Mouse (Mus musculus): ENCODE data around the gene Prok1. TPM values are rescaled to one million over a fixed set of nuclear protein-coding genes. Genes with fewer than 3 reads are reported as not detected.

The Prok1 gene
- polyA plus RNA-seq, 1 experiment from 2014 or later = 10.5 TPM

GRCm38 (mm10) chr3:107246876-107247275 lies 7.4 kb upstream of the Prok1 start:
- no peak for ATAC-seq
- H3K4me3 ChIP-seq (ENCODE audit: low read depth, low read length) = no peak overlapping the region
- no peak for DNase-seq
- TF ChIP-seq EP300 (IDR thresholded peaks at IDR 0.05; ENCODE audit: low read depth) = no peak
- no peak for TF ChIP-seq CTCF (IDR thresholded peaks at IDR 0.05; ENCODE audit: low read depth)
- no peaks in the 10 kb centered on the region for H3K4me1 ChIP-seq (ENCODE audit: insufficient read depth)
- no peak overlapping the region for H3K4me2 ChIP-seq (ENCODE audit: low read depth, low read length)
- no peaks in the 10 kb centered on the region for H3K36me3 ChIP-seq (replicated peaks; ENCODE audit: insufficient read depth, low read length)
- H3K9me3 ChIP-seq (ENCODE audit: low read length) = no peaks in the 10 kb centered on the region
- no peak overlapping the region for H3K27ac ChIP-seq (ENCODE audit: low read depth)
- H3K9ac ChIP-seq (replicated peaks) = no peak overlapping the region
- WGBS (ENCODE audit: insufficient replicate concordance) = 73% methylated on average over 6 of the region's 6 CpGs
- no peaks in the 10 kb centered on the region for H3K27me3 ChIP-seq (ENCODE audit: insufficient read depth, low read length)

GRCm38 (mm10) chr3:107241389-107242094 lies 2.0 kb upstream of the Prok1 start:
- H3K36me3 ChIP-seq (replicated peaks; ENCODE audit: insufficient read depth, low read length) = no peaks in the 10 kb centered on the region
- no peak overlapping the region for H3K9ac ChIP-seq (replicated peaks)
- H3K4me2 ChIP-seq (ENCODE audit: low read depth, low read length) = no peak overlapping the region
- H3K4me1 ChIP-seq (ENCODE audit: insufficient read depth) = peaks cover 7% of the 10 kb centered on the region; the same call in 1 of the 2 replicates
- WGBS (ENCODE audit: insufficient replicate concordance) = 47% methylated on average over 14 of the region's 14 CpGs
- H3K4me3 ChIP-seq (ENCODE audit: low read depth, low read length) = no peak overlapping the region
- DNase-seq (no peak), ATAC-seq (no peak)
- H3K9me3 ChIP-seq (ENCODE audit: low read length) = no peaks in the 10 kb centered on the region
- H3K27me3 ChIP-seq (ENCODE audit: insufficient read depth, low read length) = no peaks in the 10 kb centered on the region
- no peak overlapping the region for H3K27ac ChIP-seq (ENCODE audit: low read depth)
- TF ChIP-seq EP300 (IDR thresholded peaks at IDR 0.05; ENCODE audit: low read depth) = no peak
- no peak for TF ChIP-seq CTCF (IDR thresholded peaks at IDR 0.05; ENCODE audit: low read depth)

- Histone ChIP-seq H3K9me3 (ENCODE audit: low read length) (no peaks in the 10 kb centered on the region), H3K27ac (ENCODE audit: low read depth) (0 out of 2 replicates have a peak overlapping the region, but pooled peaks have one; percentile 1), H3K4me2 (ENCODE audit: low read depth, low read length) (peak overlapping the region; percentile 54), H3K27me3 (ENCODE audit: insufficient read depth, low read length) (no peaks in the 10 kb centered on the region), H3K4me1 (ENCODE audit: insufficient read depth) (peaks cover 7% of the 10 kb centered on the region; the same call in 1 of the 2 replicates), H3K4me3 (ENCODE audit: low read depth, low read length) (0 out of 2 replicates have a peak overlapping the region, but pooled peaks have one; percentile 10), H3K9ac (replicated peaks) (no peak overlapping the region), H3K36me3 (replicated peaks; ENCODE audit: insufficient read depth, low read length) (no peaks in the 10 kb centered on the region)
- 74% methylated on average over 8 of the region's 8 CpGs for WGBS (ENCODE audit: insufficient replicate concordance)
- 0 out of 2 replicates have a peak, but pooled peaks have one; percentile 17 for ATAC-seq
- no peak for DNase-seq
- TF ChIP-seq CTCF (IDR thresholded peaks at IDR 0.05; ENCODE audit: low read depth) (no peak), EP300 (IDR thresholded peaks at IDR 0.05; ENCODE audit: low read depth) (no peak)
Measured at GRCm38 (mm10) chr3:107238471-107238980, 981 bp downstream of the Prok1 start.

DNA sequence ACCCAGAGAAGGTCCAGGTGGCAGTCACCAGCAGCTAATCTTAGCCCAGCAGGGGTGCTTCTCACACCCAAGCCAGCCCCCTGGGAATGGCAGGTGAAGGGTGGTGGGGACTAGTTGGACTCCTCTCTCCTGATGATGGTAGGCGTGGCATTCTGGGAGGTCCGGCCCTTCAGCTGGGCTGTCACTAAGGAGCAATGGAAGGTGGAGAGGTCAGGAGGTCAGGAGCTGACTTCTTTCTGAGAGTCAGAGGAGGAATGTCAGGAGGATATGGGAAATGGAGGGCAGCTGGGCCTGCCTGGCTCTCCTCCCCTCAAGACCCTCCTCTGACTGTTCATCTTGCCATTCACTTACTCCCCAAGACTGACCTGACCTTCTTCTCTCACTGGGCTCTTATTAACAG lies 1.5 kb downstream of the Prok1 start:
- DNase-seq (no peak), ATAC-seq (no peak)
- Histone ChIP-seq H3K4me2 (ENCODE audit: low read depth, low read length) (peak overlapping the region; percentile 54), H3K9ac (replicated peaks) (no peak overlapping the region), H3K4me1 (ENCODE audit: insufficient read depth) (peaks cover 7% of the 10 kb centered on the region; the same call in 1 of the 2 replicates), H3K9me3 (ENCODE audit: low read length) (no peaks in the 10 kb centered on the region), H3K4me3 (ENCODE audit: low read depth, low read length) (0 out of 2 replicates have a peak overlapping the region, but pooled peaks have one; percentile 10), H3K27me3 (ENCODE audit: insufficient read depth, low read length) (no peaks in the 10 kb centered on the region), H3K36me3 (replicated peaks; ENCODE audit: insufficient read depth, low read length) (no peaks in the 10 kb centered on the region), H3K27ac (ENCODE audit: low read depth) (0 out of 2 replicates have a peak overlapping the region, but pooled peaks have one; percentile 1)
- 96% methylated on average over 2 of the region's 2 CpGs for WGBS (ENCODE audit: insufficient replicate concordance)
- no peak for TF ChIP-seq EP300 (IDR thresholded peaks at IDR 0.05; ENCODE audit: low read depth)
- no peak for TF ChIP-seq CTCF (IDR thresholded peaks at IDR 0.05; ENCODE audit: low read depth)

DNA sequence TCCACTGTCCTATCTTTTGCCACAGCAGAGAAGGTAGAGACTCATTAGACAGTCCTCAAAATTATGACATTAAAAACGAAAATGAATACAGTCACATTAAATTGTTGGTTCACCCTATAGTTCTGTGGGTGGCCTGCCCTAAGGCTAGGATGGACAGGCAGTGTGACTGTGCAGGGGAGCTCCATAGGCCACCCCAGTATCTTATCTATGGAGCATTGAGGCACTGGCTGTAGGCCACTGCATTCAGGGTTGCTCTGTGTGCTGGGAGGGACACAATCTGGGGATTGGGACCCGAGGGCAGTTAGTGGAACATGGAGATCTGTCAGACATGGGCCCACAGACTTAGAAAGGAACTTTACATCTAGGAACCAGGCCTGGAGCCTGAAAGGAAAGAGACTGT lies 5.6 kb downstream of the Prok1 start:
- Histone ChIP-seq H3K36me3 (replicated peaks; ENCODE audit: insufficient read depth, low read length) (no peaks in the 10 kb centered on the region), H3K9ac (replicated peaks) (no peak overlapping the region), H3K27me3 (ENCODE audit: insufficient read depth, low read length) (no peaks in the 10 kb centered on the region), H3K27ac (ENCODE audit: low read depth) (no peak overlapping the region), H3K4me1 (ENCODE audit: insufficient read depth) (peaks cover 11% of the 10 kb centered on the region; the same call in 1 of the 2 replicates), H3K4me2 (ENCODE audit: low read depth, low read length) (no peak overlapping the region), H3K9me3 (ENCODE audit: low read length) (no peaks in the 10 kb centered on the region), H3K4me3 (ENCODE audit: low read depth, low read length) (no peak overlapping the region)
- no peak for DNase-seq
- TF ChIP-seq EP300 (IDR thresholded peaks at IDR 0.05; ENCODE audit: low read depth) = no peak
- no peak for ATAC-seq
- 25% methylated on average over 2 of the region's 2 CpGs for WGBS (ENCODE audit: insufficient replicate concordance)

DNA sequence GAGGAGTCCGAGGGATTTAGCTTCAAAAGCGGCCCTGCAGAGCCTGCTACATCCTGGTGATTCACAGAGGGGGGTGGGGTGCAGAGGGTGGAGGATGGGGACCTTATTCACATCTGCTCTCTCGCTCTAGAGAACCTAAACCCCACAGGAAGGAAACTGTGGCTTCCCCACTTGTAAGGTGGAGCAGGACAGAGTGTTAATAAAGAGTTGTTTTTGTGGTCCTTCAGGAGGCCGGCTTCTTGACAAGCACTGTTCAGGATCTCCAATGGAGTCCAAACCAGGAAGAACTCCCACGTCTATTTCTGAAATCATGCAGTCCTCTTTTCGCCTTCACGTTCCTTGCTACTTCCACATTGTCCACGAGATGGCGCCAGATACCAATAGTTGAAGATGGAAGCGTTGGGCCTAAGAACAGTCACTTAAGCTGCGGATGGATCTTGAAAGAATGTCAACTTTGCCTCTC lies 6.1 kb downstream of the Prok1 start:
- H3K9me3 ChIP-seq (ENCODE audit: low read length) = no peaks in the 10 kb centered on the region
- H3K4me2 ChIP-seq (ENCODE audit: low read depth, low read length) = peak overlapping the region; percentile 43; the same call in 1 of the 2 replicates
- no peak overlapping the region for H3K9ac ChIP-seq (replicated peaks)
- peaks cover 9% of the 10 kb centered on the region; the same call in 1 of the 2 replicates for H3K4me1 ChIP-seq (ENCODE audit: insufficient read depth)
- H3K27ac ChIP-seq (ENCODE audit: low read depth) = no peak overlapping the region
- 6% methylated on average over 11 of the region's 11 CpGs for WGBS (ENCODE audit: insufficient replicate concordance)
- DNase-seq (peak; percentile 81), ATAC-seq (no peak)
- TF ChIP-seq EP300 (IDR thresholded peaks at IDR 0.05; ENCODE audit: low read depth) = no peak
- peak; percentile 94 for TF ChIP-seq CTCF (IDR thresholded peaks at IDR 0.05; ENCODE audit: low read depth)
- H3K36me3 ChIP-seq (replicated peaks; ENCODE audit: insufficient read depth, low read length) = no peaks in the 10 kb centered on the region
- H3K27me3 ChIP-seq (ENCODE audit: insufficient read depth, low read length) = no peaks in the 10 kb centered on the region
- no peak overlapping the region for H3K4me3 ChIP-seq (ENCODE audit: low read depth, low read length)

All from liver, postnatal 0 days (tissue).